Mouse (Mus musculus): ENCODE measurements around the gene Cyp1a2. TPM values are rescaled to one million over a fixed set of nuclear protein-coding genes. Genes with fewer than 3 reads are reported as not detected.

Cyp1a2 gene
- polyA plus RNA-seq, 1 experiment from 2014 or later, result not detected

DNA sequence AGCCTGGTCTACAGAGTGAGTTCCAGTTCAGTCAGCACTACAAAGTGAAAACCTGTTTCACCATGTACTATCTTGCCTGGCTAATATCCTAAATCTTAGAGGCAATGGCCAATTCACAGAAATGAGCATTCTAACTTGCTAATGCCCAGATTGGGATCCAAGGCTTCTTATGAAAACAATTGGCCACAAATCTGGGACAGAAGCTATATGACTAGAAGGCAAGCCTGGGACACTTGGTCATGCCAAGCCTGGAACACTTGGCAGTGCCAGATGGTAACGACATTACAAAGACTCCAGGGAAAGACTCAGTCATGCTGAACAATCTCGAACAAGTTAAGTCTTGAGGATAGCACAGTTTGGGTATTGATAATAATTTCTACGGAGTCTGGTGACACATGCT, 23.0 kb upstream of the Cyp1a2 start:
- H3K9ac ChIP-seq (replicated peaks; ENCODE audit: low read depth), result no peak overlapping the region
- TF ChIP-seq EP300 (IDR thresholded peaks at IDR 0.05) (no peak), CTCF (IDR thresholded peaks at IDR 0.05) (no peak)
- no peaks in the 10 kb centered on the region for H3K9me3 ChIP-seq (ENCODE audit: low read length)
- no peaks in the 10 kb centered on the region for H3K27me3 ChIP-seq (replicated peaks; ENCODE audit: insufficient read depth, low read length)
- H3K4me3 ChIP-seq (ENCODE audit: low read depth, low read length), result no peak overlapping the region
- DNase-seq (ENCODE audit: low spot score) (no peak), ATAC-seq (no peak)
- no peaks in the 10 kb centered on the region for H3K4me1 ChIP-seq (ENCODE audit: insufficient read depth, low read depth, low read length)
- H3K27ac ChIP-seq (ENCODE audit: low read length), result no peak overlapping the region
- 89% methylated on average over 3 of the region's 3 CpGs for WGBS
- no peaks in the 10 kb centered on the region for H3K36me3 ChIP-seq (ENCODE audit: insufficient read depth, low read length)
- no peak overlapping the region for H3K4me2 ChIP-seq (replicated peaks; ENCODE audit: low read depth, low read length)

GRCm38 (mm10) chr9:57698466-57699150, 15.1 kb upstream of the Cyp1a2 start:
- 48% methylated on average over 1 of the region's 1 CpGs for WGBS
- 0 out of 2 replicates have a peak, but pooled peaks cover 6% of the 10 kb centered on the region for H3K4me1 ChIP-seq (ENCODE audit: insufficient read depth, low read depth, low read length)
- ATAC-seq (no peak), DNase-seq (ENCODE audit: low spot score) (peak; percentile 24)
- H3K36me3 ChIP-seq (ENCODE audit: insufficient read depth, low read length), result no peaks in the 10 kb centered on the region
- H3K27ac ChIP-seq (ENCODE audit: low read length), result no peak overlapping the region
- H3K9me3 ChIP-seq (ENCODE audit: low read length), result no peaks in the 10 kb centered on the region
- no peak overlapping the region for H3K9ac ChIP-seq (replicated peaks; ENCODE audit: low read depth)
- TF ChIP-seq EP300 (IDR thresholded peaks at IDR 0.05) (no peak), CTCF (IDR thresholded peaks at IDR 0.05) (no peak)
- peaks cover 23% of the 10 kb centered on the region; the same call in 1 of the 2 replicates for H3K27me3 ChIP-seq (replicated peaks; ENCODE audit: insufficient read depth, low read length)
- no peak overlapping the region for H3K4me2 ChIP-seq (replicated peaks; ENCODE audit: low read depth, low read length)
- H3K4me3 ChIP-seq (ENCODE audit: low read depth, low read length), result no peak overlapping the region

GRCm38 (mm10) chr9:57697380-57697779, 13.9 kb upstream of the Cyp1a2 start:
- DNase-seq (ENCODE audit: low spot score), result no peak
- H3K9ac ChIP-seq (replicated peaks; ENCODE audit: low read depth), result no peak overlapping the region
- H3K9me3 ChIP-seq (ENCODE audit: low read length), result no peaks in the 10 kb centered on the region

GRCm38 (mm10) chr9:57696380-57697285, 13.1 kb upstream of the Cyp1a2 start:
- TF ChIP-seq EP300 (IDR thresholded peaks at IDR 0.05) (peak; percentile 45), CTCF (IDR thresholded peaks at IDR 0.05) (no peak)
- Histone ChIP-seq H3K4me2 (replicated peaks; ENCODE audit: low read depth, low read length) (peak overlapping the region; percentile 57), H3K9me3 (ENCODE audit: low read length) (no peaks in the 10 kb centered on the region), H3K9ac (replicated peaks; ENCODE audit: low read depth) (no peak overlapping the region), H3K36me3 (ENCODE audit: insufficient read depth, low read length) (no peaks in the 10 kb centered on the region), H3K4me1 (ENCODE audit: insufficient read depth, low read depth, low read length) (0 out of 2 replicates have a peak, but pooled peaks cover 6% of the 10 kb centered on the region), H3K4me3 (ENCODE audit: low read depth, low read length) (peak overlapping the region; percentile 33), H3K27ac (ENCODE audit: low read length) (no peak overlapping the region), H3K27me3 (replicated peaks; ENCODE audit: insufficient read depth, low read length) (peaks cover 23% of the 10 kb centered on the region; the same call in 1 of the 2 replicates)
- DNase-seq (ENCODE audit: low spot score) (no peak), ATAC-seq (peak; percentile 44; the same call in 1 of the 2 replicates)
- WGBS, result 3% methylated on average over 42 of the region's 42 CpGs

More at GRCm38 (mm10) chr9:57697380-57697779, 13.9 kb upstream of the Cyp1a2 start:
- no peak overlapping the region for H3K27ac ChIP-seq (ENCODE audit: low read length)
- H3K36me3 ChIP-seq (ENCODE audit: insufficient read depth, low read length), result no peaks in the 10 kb centered on the region
- ATAC-seq, result no peak
- H3K4me3 ChIP-seq (ENCODE audit: low read depth, low read length), result no peak overlapping the region
- H3K4me2 ChIP-seq (replicated peaks; ENCODE audit: low read depth, low read length), result no peak overlapping the region
- 31% methylated on average over 4 of the region's 4 CpGs for WGBS
- H3K27me3 ChIP-seq (replicated peaks; ENCODE audit: insufficient read depth, low read length), result peaks cover 23% of the 10 kb centered on the region; the same call in 1 of the 2 replicates
- 0 out of 2 replicates have a peak, but pooled peaks cover 6% of the 10 kb centered on the region for H3K4me1 ChIP-seq (ENCODE audit: insufficient read depth, low read depth, low read length)
- TF ChIP-seq EP300 (IDR thresholded peaks at IDR 0.05), result no peak
- no peak for TF ChIP-seq CTCF (IDR thresholded peaks at IDR 0.05)

GRCm38 (mm10) chr9:57694108-57694507, 10.6 kb upstream of the Cyp1a2 start:
- H3K36me3 ChIP-seq (ENCODE audit: insufficient read depth, low read length), result no peaks in the 10 kb centered on the region
- no peaks in the 10 kb centered on the region for H3K9me3 ChIP-seq (ENCODE audit: low read length)
- DNase-seq (ENCODE audit: low spot score), result no peak
- H3K27ac ChIP-seq (ENCODE audit: low read length), result no peak overlapping the region
- TF ChIP-seq CTCF (IDR thresholded peaks at IDR 0.05), result no peak
- no peak overlapping the region for H3K9ac ChIP-seq (replicated peaks; ENCODE audit: low read depth)
- no peak for ATAC-seq
- H3K4me1 ChIP-seq (ENCODE audit: insufficient read depth, low read depth, low read length), result 0 out of 2 replicates have a peak, but pooled peaks cover 6% of the 10 kb centered on the region
- H3K27me3 ChIP-seq (replicated peaks; ENCODE audit: insufficient read depth, low read length), result peaks cover 23% of the 10 kb centered on the region; the same call in 1 of the 2 replicates
- H3K4me3 ChIP-seq (ENCODE audit: low read depth, low read length), result no peak overlapping the region
- H3K4me2 ChIP-seq (replicated peaks; ENCODE audit: low read depth, low read length), result no peak overlapping the region
- 80% methylated on average over 2 of the region's 2 CpGs for WGBS

DNA sequence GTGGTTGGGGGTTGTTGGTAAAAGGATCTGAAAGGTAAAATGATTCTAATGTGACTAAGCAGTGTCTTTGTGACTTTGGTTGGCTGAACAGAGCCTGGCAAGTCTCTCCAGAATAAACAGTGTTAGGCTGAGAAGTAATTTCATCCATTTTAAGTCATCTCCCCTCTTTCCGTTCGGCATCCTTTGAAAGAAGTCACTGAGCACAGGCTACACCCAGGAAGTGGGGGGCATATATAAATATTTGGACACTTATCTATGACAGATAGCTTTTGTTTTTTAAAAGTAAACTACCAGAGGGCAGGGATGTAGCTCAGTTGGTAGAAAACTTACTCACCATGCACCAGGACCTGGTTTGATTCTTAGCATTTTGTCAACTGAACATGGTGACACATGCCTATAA, 5.1 kb upstream of the Cyp1a2 start:
- ATAC-seq (peak; percentile 62), DNase-seq (ENCODE audit: low spot score) (peak; percentile 16)
- WGBS, result 28% methylated on average over 2 of the region's 2 CpGs
- H3K27me3 ChIP-seq (replicated peaks; ENCODE audit: insufficient read depth, low read length), result no peaks in the 10 kb centered on the region
- TF ChIP-seq EP300 (IDR thresholded peaks at IDR 0.05) (peak; percentile 87), CTCF (IDR thresholded peaks at IDR 0.05) (no peak)
- H3K9me3 ChIP-seq (ENCODE audit: low read length), result no peaks in the 10 kb centered on the region
- H3K4me3 ChIP-seq (ENCODE audit: low read depth, low read length), result no peak overlapping the region
- H3K36me3 ChIP-seq (ENCODE audit: insufficient read depth, low read length), result no peaks in the 10 kb centered on the region
- H3K27ac ChIP-seq (ENCODE audit: low read length), result no peak overlapping the region
- no peak overlapping the region for H3K9ac ChIP-seq (replicated peaks; ENCODE audit: low read depth)
- H3K4me1 ChIP-seq (ENCODE audit: insufficient read depth, low read depth, low read length), result no peaks in the 10 kb centered on the region
- H3K4me2 ChIP-seq (replicated peaks; ENCODE audit: low read depth, low read length), result no peak overlapping the region
